Mouse (Mus musculus) neural tube, embryonic 10.5 days (tissue): ENCODE measurements around the gene Arhgap20.
A peak's percentile ranks its signal among the peaks of the same experiment; 100 is the strongest.

ENCODE experiments used
- DNase-seq: peaks from one replicate; pipeline ENCODE4 v3.0.0-alpha.2; 2017; ENCODE audit warnings: low spot score; ENCODE audit errors: extremely low spot score

The Arhgap20 gene

DNA sequence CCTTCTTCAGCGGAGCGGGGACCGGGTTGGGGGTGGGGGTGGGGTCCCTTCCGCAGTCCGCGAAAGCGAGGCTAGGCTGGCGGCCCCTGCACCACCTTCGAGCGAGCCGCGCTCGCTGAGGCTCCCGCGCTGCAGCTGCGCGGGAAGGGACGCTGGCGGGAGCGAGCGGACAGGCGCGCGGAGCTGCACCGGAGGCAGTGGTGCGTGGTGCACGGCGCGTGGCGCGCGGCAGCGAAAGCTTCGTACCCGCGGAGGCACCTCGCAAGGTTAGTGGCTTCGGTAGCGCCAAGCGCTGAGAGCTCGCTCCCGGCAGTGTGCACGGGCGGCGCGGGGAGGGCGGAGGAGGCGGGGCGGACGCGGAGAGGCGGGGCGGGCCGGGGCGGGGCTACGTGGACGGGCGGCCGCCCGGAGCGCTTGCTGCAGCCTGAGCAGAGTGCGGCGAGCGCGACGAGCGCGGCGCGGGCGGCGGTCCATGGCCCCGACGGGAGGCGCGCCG is at the start of gene Arhgap20:
TSS of gene Arhgap20 (plus strand) at position 417 of the 496 bp plus-strand sequence.
- DNase-seq = peak; percentile 87

DNA sequence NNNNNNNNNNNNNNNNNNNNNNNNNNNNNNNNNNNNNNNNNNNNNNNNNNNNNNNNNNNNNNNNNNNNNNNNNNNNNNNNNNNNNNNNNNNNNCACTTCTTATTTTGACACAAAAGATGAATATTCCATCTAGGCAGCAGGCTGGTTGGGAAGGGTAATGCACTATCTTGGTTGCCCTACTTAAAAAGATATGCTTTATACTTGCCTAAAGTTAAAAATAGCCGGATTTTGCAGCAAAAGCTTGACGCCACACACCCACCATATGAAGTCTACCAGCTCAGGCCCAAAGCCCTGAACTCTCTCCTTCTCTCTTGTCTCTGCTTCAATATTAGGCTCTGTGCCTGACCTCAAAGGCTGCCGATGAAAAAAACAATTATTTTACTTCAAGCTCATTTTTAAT is 46.3 kb upstream of the Arhgap20 start:
- DNase-seq = no peak

DNA sequence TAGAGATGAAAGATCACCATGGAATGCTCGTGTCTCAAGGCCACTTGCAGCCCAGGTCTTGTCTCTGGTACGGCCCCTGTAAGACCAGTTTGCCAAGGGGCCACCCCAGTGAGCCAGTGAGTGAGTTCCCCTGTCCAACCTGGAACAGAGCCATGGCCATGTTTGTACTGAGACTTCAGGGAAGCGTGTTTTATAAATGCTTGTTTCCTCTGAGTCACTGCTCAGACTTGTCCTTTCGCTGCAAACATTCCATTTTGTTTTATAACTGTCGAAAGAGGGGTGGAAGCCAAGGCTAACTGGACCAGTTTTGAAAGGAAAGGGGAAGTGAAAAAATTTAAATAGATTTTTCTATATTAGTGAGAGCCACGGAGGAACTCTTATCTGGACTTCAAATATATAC is 37.2 kb upstream of the Arhgap20 start:
- DNase-seq = no peak

DNA sequence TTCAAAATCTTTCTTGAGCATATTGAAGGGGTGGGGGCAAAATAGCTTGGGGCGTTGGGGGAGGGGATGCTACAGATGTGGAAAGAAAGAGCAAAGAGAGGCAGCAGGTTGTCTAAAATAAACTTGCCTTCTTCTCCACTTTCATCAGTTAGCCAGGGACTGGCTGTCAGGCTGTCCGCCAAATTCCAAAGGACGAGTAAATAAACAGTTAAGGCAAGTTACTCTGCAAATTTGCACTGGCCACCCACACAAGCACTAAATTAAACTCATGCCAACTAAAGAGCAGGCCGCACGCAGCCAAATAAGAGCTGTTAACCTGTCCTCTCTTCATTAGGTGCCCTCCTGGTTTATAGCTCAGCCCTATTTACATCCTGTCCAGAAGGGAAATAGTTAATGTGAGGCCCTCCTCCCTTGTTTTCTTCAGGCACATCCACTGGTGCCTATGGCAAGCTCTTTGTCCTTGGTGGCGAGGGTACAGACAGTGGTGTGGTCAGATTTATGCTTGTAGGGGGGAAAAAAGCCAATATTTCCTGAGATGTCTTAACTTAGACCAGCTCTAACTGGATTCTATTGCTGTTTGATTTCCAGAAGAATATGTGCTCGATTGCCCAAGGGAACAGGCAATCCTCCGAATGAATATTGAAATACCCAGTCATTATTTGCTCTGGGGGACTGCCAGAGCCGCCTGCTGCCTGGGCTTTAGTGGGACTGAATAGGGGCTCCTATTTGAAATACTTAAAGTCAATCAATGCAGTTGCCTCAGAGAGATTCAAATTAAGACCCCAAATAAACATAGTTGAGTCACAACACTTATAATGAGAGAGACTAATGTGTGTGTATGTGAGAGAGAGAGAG is 29.7 kb upstream of the Arhgap20 start:
- DNase-seq = no peak

DNA sequence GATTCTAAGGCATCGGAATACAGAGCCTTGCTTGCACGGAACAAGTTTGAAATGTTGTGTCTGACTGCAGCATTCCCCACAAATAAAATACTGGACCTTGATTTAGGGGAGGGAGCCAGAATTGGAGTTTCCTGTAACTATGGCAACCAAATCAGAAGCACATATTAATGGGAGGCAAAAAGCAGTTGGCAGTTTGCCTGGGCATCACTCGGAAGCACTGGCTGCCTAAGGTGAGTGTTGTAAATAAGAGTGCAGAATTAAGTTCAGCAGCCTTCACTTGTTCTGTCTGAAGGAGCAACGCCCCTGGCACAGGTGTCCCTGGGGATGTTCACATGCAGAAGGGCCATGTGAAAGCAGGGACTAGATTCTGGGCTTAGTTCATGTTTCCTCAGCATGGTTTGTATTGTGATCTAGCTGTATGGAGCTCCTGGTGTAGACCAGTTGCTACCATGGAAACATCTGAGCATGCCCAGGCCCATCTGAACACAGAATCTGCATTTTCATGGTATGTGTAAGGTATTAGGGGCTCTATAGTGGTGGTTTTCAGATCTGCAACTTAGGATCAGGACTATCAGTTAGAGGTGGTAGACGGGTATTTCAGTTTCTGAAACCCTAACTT is 28.3 kb upstream of the Arhgap20 start:
- no peak for DNase-seq

DNA sequence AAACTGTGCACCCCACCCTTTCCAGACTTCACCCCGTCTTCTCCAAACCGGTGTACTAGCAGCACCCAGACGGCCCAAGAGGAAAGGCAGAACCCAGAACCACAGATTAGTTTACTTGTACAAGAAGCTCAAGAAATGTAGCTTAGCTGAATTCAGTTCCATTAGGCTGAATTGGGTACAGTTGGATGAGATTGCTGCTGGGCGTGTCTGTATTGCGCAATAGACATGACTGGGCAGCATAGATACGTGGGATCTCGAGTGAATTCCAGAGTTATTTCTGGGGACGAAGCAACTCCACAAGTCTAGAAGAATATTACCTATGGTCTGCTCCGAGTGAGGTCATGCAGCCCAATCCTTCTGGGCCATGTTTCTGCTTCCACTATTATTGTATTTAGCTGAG is 26.8 kb upstream of the Arhgap20 start:
- DNase-seq = no peak

DNA sequence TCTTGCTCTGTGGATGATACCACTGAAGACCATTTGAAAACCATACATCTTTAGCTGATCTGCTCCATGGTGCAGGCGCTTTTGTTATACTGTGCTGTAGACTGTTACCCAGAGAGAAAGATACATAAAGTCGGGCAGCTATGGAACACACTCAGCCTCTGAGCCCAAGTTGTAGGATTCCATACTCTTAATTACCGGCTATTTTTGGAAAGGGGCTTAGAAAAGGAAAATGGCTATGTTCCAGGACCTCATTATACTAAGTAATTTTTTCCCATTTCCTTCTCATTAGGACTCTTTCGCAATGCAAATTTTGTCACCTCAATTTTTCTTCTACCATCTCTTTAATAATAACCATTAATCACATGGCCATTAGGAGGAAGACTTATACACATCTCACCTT is 25.3 kb upstream of the Arhgap20 start:
- no peak for DNase-seq

DNA sequence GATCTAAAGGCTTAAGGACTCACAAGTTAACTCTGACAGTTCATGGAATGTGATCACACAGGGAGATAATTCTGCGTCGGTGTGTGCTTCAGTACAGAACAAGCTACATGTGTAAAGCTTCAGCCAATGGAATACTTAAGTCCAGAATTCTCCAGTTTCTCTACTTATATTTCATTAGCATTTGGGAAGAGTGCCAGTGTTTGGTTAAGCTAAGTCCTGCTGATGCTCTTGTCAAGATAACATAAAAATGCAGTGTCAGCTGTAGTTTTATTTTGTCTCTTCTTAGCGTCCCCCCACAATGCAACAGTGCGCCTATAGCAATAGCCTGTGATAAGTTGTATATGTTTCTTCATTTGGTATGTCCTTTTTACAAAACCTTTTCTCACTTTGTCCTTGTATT is 15.0 kb upstream of the Arhgap20 start:
- no peak for DNase-seq

DNA sequence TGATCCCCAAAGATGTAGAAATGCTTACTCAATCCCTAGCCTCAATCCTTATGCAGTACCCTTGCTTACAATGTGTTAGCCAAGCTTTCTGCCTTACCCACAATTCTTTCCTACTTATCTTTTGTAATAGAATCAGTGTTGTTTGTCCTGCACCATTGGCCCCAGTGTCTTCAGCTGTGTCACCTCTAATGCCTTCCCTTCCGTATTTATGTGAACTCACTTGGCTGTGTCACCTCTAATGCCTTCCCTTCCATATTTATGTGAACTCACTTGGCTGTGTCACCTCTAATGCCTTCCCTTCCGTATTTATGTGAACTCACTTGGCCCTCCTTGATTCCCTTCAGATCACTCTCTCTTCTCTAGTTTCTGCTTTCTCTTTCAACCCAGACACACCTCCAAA is 4.1 kb upstream of the Arhgap20 start:
- no peak for DNase-seq

DNA sequence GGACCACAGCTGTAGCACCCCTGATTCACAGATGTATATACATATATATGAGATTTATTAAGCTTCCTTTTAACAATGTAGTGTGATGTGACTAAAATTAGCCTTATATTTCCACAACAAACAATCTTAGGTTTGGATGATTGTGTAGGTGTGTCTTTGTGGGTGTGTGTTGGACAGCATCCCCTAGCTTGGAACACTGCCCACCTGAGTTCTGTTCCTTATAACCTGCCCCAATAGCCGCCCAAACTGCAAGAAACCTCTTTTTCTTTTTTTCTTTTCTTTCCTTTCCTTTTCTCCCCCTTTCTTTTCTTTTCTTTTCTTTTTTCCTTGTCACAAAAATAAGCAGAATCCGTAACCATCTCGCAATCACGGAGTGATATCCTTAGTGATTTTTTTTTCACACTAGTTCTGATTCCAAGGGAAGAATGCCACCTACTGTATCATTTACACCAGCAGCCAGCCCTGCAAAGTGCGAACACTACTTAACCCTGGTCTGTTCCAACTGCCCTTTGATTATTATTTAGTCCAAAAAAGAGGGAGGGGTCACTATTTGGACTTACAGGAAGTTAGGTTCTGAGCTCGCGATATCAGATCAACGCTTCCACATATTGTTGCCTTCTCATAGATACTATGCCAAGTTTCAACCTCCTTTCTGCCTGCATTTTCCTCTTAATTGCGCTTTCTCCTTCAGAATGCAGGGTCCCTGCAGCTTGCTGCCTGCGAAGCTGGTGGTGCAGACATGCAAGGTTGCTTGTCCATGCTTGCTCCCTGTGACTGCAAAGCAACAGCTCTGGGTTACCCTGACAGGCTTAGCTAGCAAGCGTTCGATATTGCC is 879 bp upstream of the Arhgap20 start:
- DNase-seq = no peak

DNA sequence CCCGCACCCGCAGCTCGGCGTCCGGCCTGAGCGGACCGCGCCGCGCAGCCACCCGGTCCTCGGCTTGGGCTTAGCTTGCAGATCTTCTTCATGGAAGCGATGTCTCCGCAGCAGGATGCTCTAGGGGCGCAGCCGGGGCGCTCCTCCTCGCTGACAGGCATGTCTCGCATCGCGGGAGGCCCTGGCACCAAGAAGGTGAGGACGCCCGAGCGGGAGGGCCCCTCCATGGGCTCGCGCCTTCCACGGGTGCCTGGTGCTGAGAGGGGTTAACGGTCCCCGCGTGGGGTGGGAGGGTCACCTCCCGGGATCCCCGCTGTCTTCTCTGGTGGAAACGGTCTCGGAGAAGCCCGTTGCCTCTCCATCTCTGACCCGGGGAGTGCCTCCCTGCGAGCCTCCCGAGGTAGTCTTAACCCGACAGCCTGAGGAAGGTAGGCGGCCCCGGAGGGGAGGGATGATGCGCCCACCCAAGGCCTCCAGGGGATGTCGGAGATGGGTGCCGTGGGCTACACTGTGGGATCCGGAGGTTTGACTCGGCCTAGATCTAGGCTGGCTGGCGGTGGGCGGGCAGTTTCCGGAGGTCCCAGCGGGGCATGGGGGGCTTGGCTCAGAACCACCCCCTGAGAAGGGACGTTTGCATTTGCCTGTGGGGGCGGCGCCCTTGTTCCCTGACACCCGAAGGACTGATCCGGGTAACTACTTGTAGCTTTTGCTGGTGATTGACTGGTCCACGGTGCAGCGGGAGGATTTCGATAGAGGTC is 459 bp downstream of the Arhgap20 start:
- peak; percentile 76 for DNase-seq

DNA sequence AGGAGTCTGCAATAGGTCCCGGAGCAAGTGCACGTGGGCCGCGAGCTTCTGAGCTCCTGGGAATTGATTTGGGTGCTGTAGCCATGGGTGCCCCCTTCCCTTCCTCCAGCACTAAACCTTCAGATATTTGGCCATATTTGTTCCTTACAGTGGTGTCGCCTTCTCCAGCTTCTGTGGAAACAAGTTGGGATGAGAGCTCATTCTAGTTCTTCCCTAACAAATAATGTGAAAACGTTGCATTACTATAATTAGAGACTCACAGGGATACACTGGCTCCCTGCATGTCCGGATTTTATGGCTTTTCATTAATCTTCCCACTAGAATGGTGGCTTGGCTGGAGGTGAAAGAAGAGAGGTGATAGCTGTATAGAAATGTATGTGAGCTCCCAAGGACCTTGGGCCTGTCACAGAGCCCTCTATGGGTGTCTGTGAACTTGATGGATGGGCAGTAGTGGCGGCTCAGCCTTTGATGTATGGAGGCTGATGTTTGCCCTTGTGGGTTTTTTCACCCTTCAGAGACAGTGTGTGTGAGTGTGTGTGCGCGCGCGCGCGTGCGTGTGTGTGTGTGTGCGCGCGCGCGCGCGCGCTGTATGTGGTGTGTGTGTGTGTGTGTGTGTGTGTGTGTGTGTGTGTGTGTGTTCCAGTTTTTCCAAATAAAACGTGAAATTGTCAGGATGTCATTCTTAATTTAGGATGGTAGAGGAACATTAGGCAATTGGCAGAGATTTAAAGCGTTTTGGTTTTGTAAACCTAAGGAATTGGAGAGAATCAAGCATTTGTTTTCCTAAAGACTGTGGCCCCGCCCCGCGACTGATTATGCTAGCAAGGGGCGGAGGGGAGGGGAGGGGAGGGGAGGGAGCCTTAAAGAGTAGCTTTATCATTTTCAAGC is 1.3 kb downstream of the Arhgap20 start:
- peak; percentile 71 for DNase-seq

DNA sequence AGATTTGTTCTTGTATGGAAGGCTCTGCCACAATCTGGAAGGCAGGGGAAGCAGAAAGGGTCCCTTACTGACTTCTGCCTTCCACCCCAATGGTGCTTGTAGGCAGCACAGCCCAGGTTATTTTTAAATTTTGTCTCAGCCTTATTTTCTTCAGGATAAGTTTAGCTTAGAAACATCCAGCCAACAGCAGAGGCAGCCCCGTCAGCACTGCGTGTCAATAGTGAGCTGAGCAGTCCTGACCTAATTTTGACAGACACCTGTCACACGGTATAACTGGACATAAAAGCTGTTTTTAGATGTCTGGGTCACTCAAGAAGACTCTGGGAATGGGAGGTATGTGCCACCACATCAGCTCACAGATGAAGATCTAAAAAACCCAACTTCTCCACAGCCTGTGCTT is 9.1 kb downstream of the Arhgap20 start:
- DNase-seq = no peak

DNA sequence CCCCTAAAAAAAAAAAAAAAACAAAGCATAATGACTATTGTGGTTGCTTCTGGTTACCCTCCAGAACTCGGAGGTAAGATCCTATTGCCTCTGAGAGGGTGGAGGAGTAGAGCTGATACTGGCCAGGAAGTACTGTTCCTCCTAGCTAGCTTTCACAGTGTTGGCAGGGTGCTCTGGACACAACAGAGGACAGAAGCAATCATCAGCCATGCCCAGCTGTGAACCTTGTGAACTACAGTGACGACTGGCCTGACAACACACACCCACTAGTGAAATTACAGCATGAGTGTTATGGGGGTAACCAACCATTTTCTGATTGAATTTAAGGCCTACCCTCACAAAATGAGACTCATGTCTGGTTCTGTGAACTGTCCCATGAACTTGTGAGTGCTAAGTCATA is 11.3 kb downstream of the Arhgap20 start:
- no peak for DNase-seq

DNA sequence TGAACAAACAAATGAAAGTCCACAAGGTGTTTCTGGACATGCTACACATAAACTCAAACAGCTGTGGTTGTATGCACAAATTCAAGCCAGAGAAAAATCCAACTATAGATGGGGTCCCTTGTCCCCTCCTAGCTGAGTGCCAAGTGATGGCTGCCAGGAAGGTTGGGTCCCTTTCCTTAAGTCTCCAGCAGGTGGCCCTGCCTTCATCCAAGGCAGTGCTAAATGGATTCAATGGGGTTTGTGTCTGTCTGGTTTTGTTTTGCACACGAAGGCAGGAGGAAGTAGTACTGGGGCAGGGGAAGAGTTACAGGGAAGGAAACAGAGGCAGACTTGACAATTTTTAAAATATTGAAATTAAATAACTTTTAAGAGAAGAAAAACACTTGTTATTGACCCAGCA is 12.0 kb downstream of the Arhgap20 start:
- DNase-seq = no peak

DNA sequence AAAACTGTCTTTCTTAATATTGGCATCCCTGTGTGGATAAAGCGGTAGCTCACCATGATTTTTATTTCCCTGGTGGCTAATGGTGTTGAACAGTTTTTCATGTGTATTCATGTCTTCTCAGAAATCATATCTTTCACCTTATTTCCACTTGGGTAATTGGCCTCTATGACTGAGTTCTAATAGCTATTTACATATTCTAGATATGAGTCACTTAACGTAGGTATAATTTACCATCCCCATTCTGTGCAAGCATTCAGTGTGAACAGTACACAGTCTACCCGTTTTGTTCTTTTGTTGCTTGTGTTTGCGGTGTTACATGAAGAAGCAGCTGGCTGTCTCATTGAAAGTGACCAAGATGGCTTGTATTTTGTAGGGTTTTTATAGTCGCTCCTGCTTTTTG is 14.1 kb downstream of the Arhgap20 start:
- no peak for DNase-seq

DNA sequence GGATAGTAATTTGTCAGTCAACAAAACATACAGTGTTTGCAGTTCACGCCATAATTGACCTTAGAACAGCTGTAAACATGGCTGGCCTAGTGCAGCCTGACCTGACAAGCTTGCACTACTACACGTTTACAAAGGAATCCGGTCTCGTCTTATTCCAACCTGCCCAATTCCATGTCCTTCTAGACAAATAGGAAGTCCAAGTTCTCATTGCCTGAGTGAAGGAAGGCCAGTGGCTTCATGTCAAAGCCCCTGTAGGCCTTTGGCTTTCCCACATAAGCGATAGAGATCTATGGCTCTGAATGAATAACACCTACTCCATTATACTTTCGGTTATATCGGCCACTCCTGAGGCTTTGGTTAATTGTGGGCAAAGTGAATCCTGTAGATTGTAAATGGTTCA is 16.0 kb downstream of the Arhgap20 start:
- DNase-seq = no peak

DNA sequence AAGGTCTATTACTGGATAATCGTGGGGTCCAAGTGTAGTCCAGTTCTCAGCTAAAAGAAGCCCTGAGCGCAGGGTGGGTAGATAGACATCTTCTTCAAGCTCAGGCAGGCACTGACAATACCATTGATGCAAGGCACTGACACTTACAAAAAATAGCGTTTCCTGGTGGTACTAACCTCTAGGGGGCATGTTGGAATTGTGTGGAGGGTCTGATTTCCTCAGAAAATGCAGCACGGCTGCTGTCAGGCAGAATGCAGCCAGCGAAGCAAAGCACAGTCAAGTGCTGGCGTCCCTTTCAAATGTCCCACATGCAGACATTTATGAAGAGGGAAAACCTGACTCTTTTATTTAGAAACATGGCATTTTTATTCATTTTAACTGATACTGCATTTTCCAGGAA is 22.2 kb downstream of the Arhgap20 start:
- DNase-seq = no peak

DNA sequence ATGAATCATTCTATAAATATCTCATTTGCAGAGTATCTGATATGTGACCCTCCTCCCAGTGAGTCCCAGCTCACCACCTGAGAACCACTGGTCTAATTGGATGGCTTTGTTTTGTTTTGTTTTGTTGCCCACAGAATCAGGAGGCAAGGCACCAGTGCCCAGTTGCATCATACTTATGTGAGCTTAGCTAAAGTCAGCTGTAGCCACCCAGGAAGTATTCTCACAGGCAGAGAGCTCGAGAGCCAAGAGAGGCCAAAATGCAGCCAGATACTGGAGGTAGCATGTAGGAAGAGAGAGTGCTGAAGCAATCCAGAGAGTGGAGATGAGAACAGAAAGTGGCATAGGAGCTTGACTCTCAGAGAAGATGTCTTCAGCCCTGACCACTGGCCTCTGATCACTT is 23.3 kb downstream of the Arhgap20 start:
- DNase-seq = no peak

DNA sequence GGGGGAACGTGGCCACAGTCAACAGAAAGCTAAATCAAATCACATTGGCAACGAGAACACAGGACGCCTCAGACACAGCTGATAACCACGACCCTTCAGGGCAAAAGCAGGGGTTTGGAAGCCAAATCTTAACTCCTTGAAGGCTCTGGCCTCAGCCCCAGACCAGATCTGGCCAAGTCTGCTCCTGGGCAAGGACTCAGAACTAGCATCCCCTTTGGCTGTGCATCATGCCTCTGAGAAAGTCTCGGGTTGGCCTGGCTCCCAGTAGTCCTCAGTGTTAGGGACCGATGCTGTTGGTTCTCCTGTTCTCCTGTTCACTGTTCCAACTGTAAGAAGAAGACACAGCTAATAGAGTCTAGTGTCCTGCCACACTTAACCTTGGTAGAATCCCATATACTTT is 30.1 kb downstream of the Arhgap20 start:
- no peak for DNase-seq
